Mouse (Mus musculus): ENCODE measurements at regions not wholly inside any gene's neighbourhood (a gene's known extent, or its start where the extent isn't known, plus 50 kb on each side); places are given as distances from the start of the nearest gene placed in this dataset.
A peak's percentile ranks its signal among the peaks of the same experiment; 100 is the strongest.

DNA sequence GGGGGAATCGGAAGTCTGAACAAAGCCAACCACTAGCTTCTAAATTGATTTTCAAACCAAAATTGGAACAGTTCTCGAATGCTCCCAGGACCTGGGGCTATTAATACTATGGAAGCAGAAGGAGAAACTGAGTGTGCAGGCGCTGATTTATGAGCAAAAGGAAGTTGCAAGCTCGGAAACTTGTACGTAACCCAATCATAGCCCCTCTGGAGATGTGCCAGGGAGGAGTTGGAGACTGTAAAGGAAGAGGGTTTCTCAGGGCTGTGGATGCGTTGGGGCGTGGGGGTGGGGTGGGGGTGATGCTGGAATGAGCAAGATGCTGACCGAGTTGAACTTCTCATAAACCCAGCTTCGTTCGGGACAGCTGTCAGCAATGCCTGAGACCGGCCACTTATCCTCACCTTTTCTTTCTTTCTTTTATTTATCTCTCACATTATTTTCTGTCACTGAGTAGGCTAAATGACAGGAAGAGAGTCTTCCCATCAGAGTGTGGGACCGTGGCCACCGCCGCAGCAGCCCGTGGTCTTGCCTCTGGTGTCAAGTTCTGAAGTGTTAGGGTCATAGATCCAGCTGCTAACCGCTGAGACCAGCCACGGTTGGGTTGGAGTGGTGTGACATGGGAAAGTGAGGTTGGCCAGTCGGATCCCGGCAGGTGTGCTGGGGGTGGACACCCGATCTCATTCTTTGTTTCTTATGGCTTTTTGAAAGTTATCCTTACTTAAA is 54.2 kb upstream of the Gm3045 start:
- Histone ChIP-seq H3K4me2 (peak overlapping the region; percentile 42), H3K9me3 (ENCODE audit: low read depth, low read length) (no peaks in the 10 kb centered on the region), H3K27me3 (ENCODE audit: insufficient read depth, low read length) (no peaks in the 10 kb centered on the region), H3K9ac (no peak overlapping the region), H3K4me3 (ENCODE audit: low read depth, low read length) (no peak overlapping the region), H3K4me1 (ENCODE audit: insufficient read depth) (peaks cover 7% of the 10 kb centered on the region; the same call in 1 of the 2 replicates), H3K36me3 (ENCODE audit: insufficient read depth) (no peaks in the 10 kb centered on the region), H3K27ac (ENCODE audit: low read depth) (no peak overlapping the region; the same call in 1 of the 2 replicates)
- ATAC-seq (ENCODE audit: insufficient read depth) (peak; percentile 86), DNase-seq (peak; percentile 86)
- TF ChIP-seq CTCF (IDR thresholded peaks at IDR 0.05; ENCODE audit: low read depth), result no peak
- WGBS, result 30% methylated on average over 20 of the region's 20 CpGs

- H3K4me2 ChIP-seq, result no peak overlapping the region
- ATAC-seq (ENCODE audit: insufficient read depth), result no peak
- H3K9me3 ChIP-seq (ENCODE audit: low read depth, low read length), result no peaks in the 10 kb centered on the region
- no peaks in the 10 kb centered on the region for H3K27me3 ChIP-seq (ENCODE audit: insufficient read depth, low read length)
- WGBS, result 69% methylated on average over 6 of the region's 6 CpGs
- no peak overlapping the region for H3K4me3 ChIP-seq (ENCODE audit: low read depth, low read length)
- no peak overlapping the region for H3K9ac ChIP-seq
- no peaks in the 10 kb centered on the region for H3K36me3 ChIP-seq (ENCODE audit: insufficient read depth)
- H3K27ac ChIP-seq (ENCODE audit: low read depth), result no peak overlapping the region
- peaks cover 7% of the 10 kb centered on the region; the same call in 1 of the 2 replicates for H3K4me1 ChIP-seq (ENCODE audit: insufficient read depth)
- peak; percentile 69 for TF ChIP-seq CTCF (IDR thresholded peaks at IDR 0.05; ENCODE audit: low read depth)
- DNase-seq, result peak; percentile 70
Measured at GRCm38 (mm10) chr13:56372727-56373126, 53.7 kb upstream of the Gm3045 start.
